Mouse (Mus musculus): ENCODE results near the gene Arl4a. TPM values are rescaled to one million over a fixed set of nuclear protein-coding genes. Genes with fewer than 3 reads are reported as not detected.
A peak's percentile ranks its signal among the peaks of the same experiment; 100 is the strongest.

Arl4a gene
- 31.7 and 33.2 TPM in 2 replicates for polyA plus RNA-seq (2012; rRNA removed)

- DNase-seq (ENCODE audit: low spot score): peak; percentile 83
These were observed at the start of gene Arl4a for GRCm38 (mm10) chr12:40037876-40038463. Arl4a (minus strand) TSS chr12:40038025.

- DNase-seq (ENCODE audit: low spot score): no peak
These were observed 48.0 kb upstream of the Arl4a start for GRCm38 (mm10) chr12:40085731-40086322.

GRCm38 (mm10) chr12:40082453-40083238 is 44.8 kb upstream of the Arl4a start:
- no peak for DNase-seq (ENCODE audit: low spot score)

- no peak for DNase-seq (ENCODE audit: low spot score)
These were observed 44.2 kb upstream of the Arl4a start for GRCm38 (mm10) chr12:40082048-40082447.

GRCm38 (mm10) chr12:40073660-40074059 is 35.8 kb upstream of the Arl4a start:
- DNase-seq (ENCODE audit: low spot score): no peak

GRCm38 (mm10) chr12:40047024-40047423 is 9.2 kb upstream of the Arl4a start:
- no peak for DNase-seq (ENCODE audit: low spot score)

- no peak for DNase-seq (ENCODE audit: low spot score)
These were observed 6.2 kb upstream of the Arl4a start for GRCm38 (mm10) chr12:40043816-40044585.

- DNase-seq (ENCODE audit: low spot score): no peak
These were observed 2.2 kb upstream of the Arl4a start for GRCm38 (mm10) chr12:40040067-40040466.

- DNase-seq (ENCODE audit: low spot score): peak; percentile 99
These were observed 505 bp downstream of the Arl4a start for GRCm38 (mm10) chr12:40037226-40037813.

GRCm38 (mm10) chr12:40036666-40037065 is 1.2 kb downstream of the Arl4a start:
- no peak for DNase-seq (ENCODE audit: low spot score)

- no peak for DNase-seq (ENCODE audit: low spot score)
These were observed 2.3 kb downstream of the Arl4a start for GRCm38 (mm10) chr12:40035506-40035905.

GRCm38 (mm10) chr12:40029201-40029600 is 8.6 kb downstream of the Arl4a start:
- no peak for DNase-seq (ENCODE audit: low spot score)

- DNase-seq (ENCODE audit: low spot score): no peak
These were observed 10.0 kb downstream of the Arl4a start for GRCm38 (mm10) chr12:40027846-40028245.

GRCm38 (mm10) chr12:40027444-40027843 is 10.4 kb downstream of the Arl4a start:
- DNase-seq (ENCODE audit: low spot score): no peak

GRCm38 (mm10) chr12:40023918-40024317 is 13.9 kb downstream of the Arl4a start:
- DNase-seq (ENCODE audit: low spot score): no peak

GRCm38 (mm10) chr12:40023014-40023642 is 14.7 kb downstream of the Arl4a start:
- DNase-seq (ENCODE audit: low spot score): no peak

- DNase-seq (ENCODE audit: low spot score): no peak
These were observed 15.5 kb downstream of the Arl4a start for GRCm38 (mm10) chr12:40022344-40022743.

- DNase-seq (ENCODE audit: low spot score): no peak
These were observed 19.8 kb downstream of the Arl4a start for GRCm38 (mm10) chr12:40017955-40018505.

GRCm38 (mm10) chr12:40016648-40017460 is 21.0 kb downstream of the Arl4a start:
- DNase-seq (ENCODE audit: low spot score): peak; percentile 23

GRCm38 (mm10) chr12:40016068-40016467 is 21.8 kb downstream of the Arl4a start:
- no peak for DNase-seq (ENCODE audit: low spot score)
